Mouse (Mus musculus) fat pad, adult 2 months (tissue): Measurements from ENCODE around the gene Hivep1.
A peak's percentile ranks its signal among the peaks of the same experiment; 100 is the strongest.

ENCODE experiments used
- DNase-seq: peaks from one replicate; pipeline ENCODE4 v3.0.0-alpha.2; 2011; ENCODE audit warnings: low read depth, low spot score; ENCODE audit errors: extremely low read depth

Hivep1 gene

DNA sequence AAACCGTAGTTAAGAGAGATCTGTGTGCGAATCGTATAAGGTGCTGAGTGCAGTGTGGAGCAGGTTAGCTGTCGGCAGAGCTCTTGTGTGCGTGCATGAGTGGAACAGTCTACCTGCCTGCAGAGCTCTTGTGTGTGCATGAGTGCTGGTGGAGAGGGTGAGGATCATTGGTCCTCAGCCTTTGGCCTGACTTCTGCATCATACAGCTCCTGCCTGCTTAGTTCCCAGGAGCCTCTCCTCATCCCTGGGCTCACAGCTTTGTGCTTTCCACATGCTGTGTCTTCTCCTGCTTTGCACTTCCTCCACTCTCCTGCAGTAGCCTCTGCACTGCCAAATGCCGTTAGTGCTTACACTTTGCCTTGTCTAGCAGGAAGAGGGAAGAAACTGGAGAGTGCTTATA lies 60.2 kb downstream of the Hivep1 start:
- no peak for DNase-seq

DNA sequence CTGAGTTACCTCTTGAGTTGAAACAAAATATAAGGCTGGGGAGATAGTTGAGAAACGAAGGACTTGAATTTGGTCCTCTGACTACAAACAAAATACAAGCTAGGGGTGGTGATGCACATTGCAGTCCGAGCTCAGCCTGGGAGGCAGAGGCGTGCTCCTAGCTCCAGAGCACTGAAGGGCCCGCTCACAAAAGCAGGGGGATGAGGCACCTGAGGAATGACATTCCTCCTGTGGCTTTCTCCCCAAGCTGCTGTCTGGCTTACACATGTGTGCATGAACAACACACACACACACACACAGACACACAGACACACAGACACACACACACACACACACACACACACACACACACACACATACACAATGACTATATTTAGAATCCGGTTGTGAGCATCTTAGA lies 60.9 kb downstream of the Hivep1 start:
- DNase-seq: no peak

DNA sequence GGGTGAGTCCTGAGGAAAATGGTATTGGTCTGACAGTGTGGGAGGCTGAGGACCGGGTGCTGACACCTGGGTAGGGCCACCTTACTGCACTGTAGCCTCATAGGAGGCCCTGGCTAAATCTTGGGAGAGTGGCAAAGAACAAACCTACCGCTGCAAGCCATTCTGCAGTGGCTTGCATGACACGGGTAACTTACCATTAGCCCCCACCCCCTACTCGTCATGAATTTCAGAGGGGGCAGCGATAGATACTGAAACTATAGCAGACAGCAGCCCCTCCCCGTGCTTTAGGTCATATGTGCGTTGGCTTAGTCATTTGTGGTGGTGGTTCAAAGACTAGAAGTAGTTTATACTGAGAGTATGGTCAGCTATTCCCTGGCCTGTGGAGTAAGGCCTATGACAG lies 61.8 kb downstream of the Hivep1 start:
- no peak for DNase-seq

- no peak for DNase-seq
These were observed 64.5 kb downstream of the Hivep1 start for GRCm38 (mm10) chr13:42116301-42116700.

DNA sequence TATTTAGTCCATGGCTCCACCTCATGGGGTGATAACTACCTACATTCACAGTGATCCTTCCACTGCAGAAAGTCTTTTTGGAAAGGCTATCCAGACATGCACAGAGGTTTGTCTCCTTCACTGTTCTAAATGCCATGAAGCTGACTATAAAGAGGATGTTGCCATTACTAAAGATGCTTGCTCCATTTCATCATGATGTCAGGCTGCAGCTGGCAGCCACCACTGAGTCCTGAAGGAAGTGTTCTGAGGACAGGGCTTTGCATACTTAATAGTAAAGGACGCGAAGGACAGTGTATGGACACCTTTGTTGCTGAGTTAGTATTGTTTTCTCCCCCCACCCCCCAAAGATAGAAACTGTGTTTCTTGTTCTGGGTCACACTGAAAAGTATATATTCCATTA lies 67.2 kb downstream of the Hivep1 start:
- DNase-seq: no peak

GRCm38 (mm10) chr13:42121106-42121776 lies 69.4 kb downstream of the Hivep1 start:
- no peak for DNase-seq

- DNase-seq: no peak
These were observed 70.2 kb downstream of the Hivep1 start for GRCm38 (mm10) chr13:42121777-42122682.

- DNase-seq: no peak
These were observed 92.8 kb downstream of the Hivep1 start for GRCm38 (mm10) chr13:42144627-42145026.

DNA sequence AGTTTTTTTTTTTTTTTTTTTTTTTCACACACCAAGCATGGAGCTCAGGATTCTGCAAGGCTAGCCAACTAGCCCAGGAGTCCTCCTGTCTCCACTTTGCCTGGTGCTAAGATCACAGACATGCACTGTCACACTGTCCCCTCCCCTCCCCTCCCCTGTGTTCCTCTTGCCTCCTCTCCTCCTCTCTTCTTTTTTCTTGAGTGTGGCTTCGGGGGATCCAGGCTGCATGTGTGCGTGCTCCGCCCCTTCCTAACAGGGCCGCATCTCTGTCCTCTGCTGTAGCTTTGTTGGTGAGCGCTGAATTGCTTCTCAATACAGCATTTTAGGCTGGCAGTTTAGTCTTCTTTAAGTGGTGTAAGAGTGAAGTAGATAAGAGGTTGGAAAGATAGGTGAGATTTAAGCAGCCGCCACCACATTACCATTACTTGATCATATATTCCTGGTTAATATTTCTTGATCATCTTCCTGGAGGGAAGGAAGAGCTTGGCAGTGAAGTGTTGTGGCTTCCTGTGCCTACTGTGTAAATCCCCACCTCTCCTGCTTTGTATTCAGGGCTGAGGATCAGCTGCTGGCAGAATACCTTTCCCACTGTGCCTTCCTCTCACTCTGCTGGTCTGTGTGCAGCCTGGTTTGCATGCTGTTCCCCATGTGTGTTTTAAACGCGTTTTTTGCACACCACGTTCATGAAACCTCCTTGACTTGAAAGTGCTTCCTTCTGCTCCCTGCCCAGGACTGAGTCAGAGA lies 97.7 kb downstream of the Hivep1 start:
- DNase-seq: no peak

- no peak for DNase-seq
These were observed 98.2 kb downstream of the Hivep1 start for GRCm38 (mm10) chr13:42150072-42150450.

GRCm38 (mm10) chr13:42150462-42151127 lies 98.8 kb downstream of the Hivep1 start:
- no peak for DNase-seq

- DNase-seq: no peak
These were observed 106.4 kb downstream of the Hivep1 start for GRCm38 (mm10) chr13:42158259-42158658.

GRCm38 (mm10) chr13:42159416-42160185 lies 107.8 kb downstream of the Hivep1 start:
- no peak for DNase-seq

DNA sequence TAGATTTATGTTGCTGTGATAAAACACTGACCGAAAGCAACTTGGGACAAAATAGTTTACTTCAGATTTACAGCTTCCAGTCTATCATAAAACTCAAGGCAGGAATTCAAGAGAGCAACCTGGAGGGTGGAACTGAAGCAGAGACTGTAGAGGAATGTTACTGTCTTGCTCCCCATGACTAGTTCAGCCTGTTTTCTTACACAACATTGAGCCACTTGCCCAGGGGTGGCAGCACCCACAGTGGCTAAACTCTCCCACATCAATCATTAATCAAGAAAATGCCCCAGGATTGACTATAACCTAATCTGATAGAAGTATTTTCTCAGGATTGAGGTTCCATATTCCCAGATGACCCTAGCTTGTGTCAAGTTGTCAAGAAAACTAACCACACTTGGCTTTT lies 119.0 kb downstream of the Hivep1 start:
- DNase-seq: peak; percentile 74

DNA sequence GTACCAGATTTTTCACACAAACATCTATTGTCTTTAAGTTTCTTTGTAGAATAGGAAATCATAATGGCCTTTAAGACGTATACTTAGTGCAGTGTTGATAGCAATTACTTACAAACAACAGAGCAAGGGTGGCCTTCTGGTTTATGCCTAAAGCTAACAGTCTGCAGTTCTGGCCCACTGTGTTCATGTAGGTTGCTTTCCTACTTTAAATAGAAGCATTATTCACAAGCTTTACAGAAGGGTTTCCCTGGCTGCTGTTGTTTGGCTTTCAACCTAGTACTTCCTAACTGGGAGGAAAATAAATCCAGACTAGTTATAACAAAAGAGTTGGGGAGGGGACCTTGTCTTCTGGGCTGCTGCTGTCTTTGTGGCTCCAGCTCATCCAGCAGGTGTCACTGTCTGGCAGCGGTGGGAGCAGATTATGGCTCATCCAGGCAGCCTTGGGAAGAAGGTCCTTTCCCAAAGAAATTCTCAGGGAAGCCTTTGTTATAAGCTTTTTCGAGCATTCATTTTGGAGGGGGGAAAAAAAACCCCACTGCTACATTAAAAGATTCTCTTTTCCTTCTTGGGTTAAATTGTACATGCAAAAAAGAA lies 123.1 kb downstream of the Hivep1 start:
- DNase-seq: no peak

DNA sequence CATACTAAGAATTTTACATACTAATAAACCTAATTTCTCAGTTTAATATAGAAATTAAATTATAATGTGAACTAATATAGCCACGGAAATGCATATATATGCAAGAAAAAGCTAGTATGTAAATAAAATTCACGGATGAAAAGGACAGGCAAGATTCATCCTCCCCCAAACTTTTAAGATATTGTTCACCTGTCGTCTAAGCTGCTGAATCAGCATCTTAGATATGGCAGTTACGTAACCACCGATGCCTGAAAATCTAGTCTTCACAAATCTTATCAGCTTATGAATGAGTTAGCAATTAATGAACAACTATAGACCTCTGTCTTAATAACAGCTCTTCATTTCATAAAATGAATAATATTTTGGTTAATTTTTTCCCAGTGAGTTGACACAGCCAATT lies 130.8 kb downstream of the Hivep1 start:
- DNase-seq: no peak

GRCm38 (mm10) chr13:42184131-42184530 lies 132.3 kb downstream of the Hivep1 start:
- no peak for DNase-seq

GRCm38 (mm10) chr13:42193016-42193415 lies 141.2 kb downstream of the Hivep1 start:
- no peak for DNase-seq

- DNase-seq: no peak
These were observed 143.8 kb downstream of the Hivep1 start for GRCm38 (mm10) chr13:42195671-42196070.

DNA sequence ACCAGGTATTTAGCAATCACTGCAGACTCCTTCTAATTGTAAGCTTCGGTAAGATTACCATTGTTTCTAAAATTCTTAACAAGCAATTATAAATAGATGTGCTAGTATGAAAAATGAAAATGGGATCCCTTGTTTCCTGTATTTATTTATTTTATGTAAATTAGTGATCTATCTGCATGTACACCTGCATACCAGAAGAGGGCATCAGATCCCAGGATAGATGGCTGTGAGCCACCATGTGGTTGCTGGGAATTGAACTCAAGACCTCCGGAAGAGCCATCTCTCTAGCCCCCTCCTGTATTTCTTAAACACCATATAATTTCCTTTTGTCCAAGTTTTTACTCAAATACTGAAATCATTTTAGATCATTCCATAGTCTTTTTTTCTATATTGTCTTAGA lies 145.8 kb downstream of the Hivep1 start:
- DNase-seq: no peak
